Mouse (Mus musculus) ES-Bruce4 (cell line): ENCODE data around the gene Ikzf4.

ENCODE experiments used
- CTCF ChIP-seq: IDR thresholded peaks from one replicate; pipeline ENCODE4 v1.8.1; 2011; ENCODE audit warnings: low read depth, low read length
- POLR2A ChIP-seq: IDR thresholded peaks from one replicate; pipeline ENCODE4 v1.8.1; 2011; ENCODE audit warnings: low read length; ENCODE audit not compliant: insufficient read depth

- TF ChIP-seq CTCF (no peak), POLR2A (no peak)
These were observed 43.2 kb downstream of the Ikzf4 start for GRCm38 (mm10) chr10:128602470-128603128.
